Mouse (Mus musculus) hindbrain, embryonic 14.5 days (tissue): ENCODE measurements around the gene Mad2l2. TPM values are rescaled to one million over a fixed set of nuclear protein-coding genes. Genes with fewer than 3 reads are reported as not detected.

Experiments
- ATAC-seq: fragments of 200-750 bp; cut with Nextera tagmentation; 2 replicates; pipeline ENCODE4 v1.8.0; 2017; ENCODE audit warnings: moderate number of reproducible peaks, mild to moderate bottlenecking, moderate TSS enrichment, moderate library complexity; ENCODE audit not compliant: low FRiP score
- DNase-seq: peaks from one replicate; pipeline ENCODE4 v3.0.0-alpha.2; 2015; ENCODE audit warnings: low spot score
- H3K27ac ChIP-seq: fragments of 300-500 bp; sonication (generic); 2 replicates; pipeline ENCODE4 v1.5.1; 2014; ENCODE audit warnings: mild to moderate bottlenecking, moderate library complexity
- H3K27me3 ChIP-seq: fragments of 300-500 bp; sonication (generic); 2 replicates; pipeline ENCODE4 v1.6.1; 2014; ENCODE audit warnings: mild to moderate bottlenecking, low read length, mixed read lengths; ENCODE audit not compliant: control insufficient read depth, insufficient read depth
- H3K36me3 ChIP-seq: fragments of 300-500 bp; sonication (generic); replicated peaks from 2 replicates; pipeline ENCODE4 v1.6.1; 2014; ENCODE audit not compliant: control insufficient read depth, insufficient read depth
- H3K4me1 ChIP-seq: fragments of 300-500 bp; sonication (generic); replicated peaks from 2 replicates; pipeline ENCODE4 v1.6.1; 2014; ENCODE audit warnings: antibody characterized with exemption, low read length, mixed read lengths; ENCODE audit not compliant: control insufficient read depth, insufficient read depth
- H3K4me2 ChIP-seq: fragments of 300-500 bp; sonication (generic); replicated peaks from 2 replicates; pipeline ENCODE4 v1.6.1; 2014; ENCODE audit warnings: mild to moderate bottlenecking, moderate library complexity
- H3K4me3 ChIP-seq: fragments of 300-500 bp; sonication (generic); replicated peaks from 2 replicates; pipeline ENCODE4 v1.5.1; 2014; ENCODE audit warnings: mild to moderate bottlenecking, low read length
- H3K9ac ChIP-seq: fragments of 300-500 bp; sonication (generic); 2 replicates; pipeline ENCODE4 v1.6.1; 2014
- H3K9me3 ChIP-seq: fragments of 300-500 bp; sonication (generic); 2 replicates; pipeline ENCODE4 v1.6.1; 2016; ENCODE audit warnings: low read length; ENCODE audit not compliant: control insufficient read depth
- WGBS: fragments of 180-500 bp; shearing (Covaris S2); extraction: QIAGEN DNeasy Blood & Tissue Kit; methylation state at CpG from one replicate; pipeline ENCODE4 v1.1.7; 2014; 5-methylcytosine and 5-hydroxymethylcytosine counted together
- polyA plus RNA-seq: library from polyadenylated mRNA; unstranded; fragments of >200 nt; fragmentation: Nextera tagmentation; extraction: Ambion mirVana; gene quantifications from 2 replicates; pipeline ENCODE4 v1.2.1, GENCODE M21; 2014

Mad2l2 gene
- polyA plus RNA-seq, result 114 and 124 TPM in 2 replicates

DNA sequence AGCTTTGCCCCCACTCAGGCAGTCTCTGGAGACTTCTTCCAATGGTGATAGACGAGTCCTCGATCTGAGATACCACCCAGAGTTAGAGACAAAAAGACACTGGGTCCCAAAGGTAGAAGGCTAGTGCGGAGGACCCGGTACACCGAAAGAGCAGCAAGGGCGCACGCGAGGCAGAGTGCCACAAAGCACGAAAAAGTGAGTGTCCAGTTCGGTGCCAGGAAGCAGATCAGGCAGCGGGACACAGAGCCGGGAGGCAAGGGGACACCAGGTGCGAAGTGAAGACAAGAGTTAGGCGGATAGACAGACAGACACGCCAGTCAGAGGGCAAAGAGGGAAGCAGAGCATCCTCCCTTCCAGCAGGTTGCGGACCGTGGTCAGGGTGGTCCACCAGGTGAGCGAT lies at the start of gene Mad2l2:
Gene Mad2l2 (plus strand): TSS at position 252 of the 400 bp plus-strand sequence.
- DNase-seq (no peak), ATAC-seq (no peak)
- peak within 1 kb of the TSS; percentile 97 for H3K9ac ChIP-seq
- H3K4me1 ChIP-seq, result peaks cover 26% of the 10 kb centered on the region
- no peaks in the 10 kb centered on the region for H3K9me3 ChIP-seq
- H3K4me3 ChIP-seq, result peak within 1 kb of the TSS; percentile 69
- no peaks in the 10 kb centered on the region for H3K36me3 ChIP-seq
- peak within 1 kb of the TSS; percentile 98 for H3K27ac ChIP-seq
- peak within 1 kb of the TSS; percentile 84 for H3K4me2 ChIP-seq
- under 1% methylated on average over 18 of the region's 18 CpGs for WGBS
- H3K27me3 ChIP-seq, result no peaks in the 10 kb centered on the region

DNA sequence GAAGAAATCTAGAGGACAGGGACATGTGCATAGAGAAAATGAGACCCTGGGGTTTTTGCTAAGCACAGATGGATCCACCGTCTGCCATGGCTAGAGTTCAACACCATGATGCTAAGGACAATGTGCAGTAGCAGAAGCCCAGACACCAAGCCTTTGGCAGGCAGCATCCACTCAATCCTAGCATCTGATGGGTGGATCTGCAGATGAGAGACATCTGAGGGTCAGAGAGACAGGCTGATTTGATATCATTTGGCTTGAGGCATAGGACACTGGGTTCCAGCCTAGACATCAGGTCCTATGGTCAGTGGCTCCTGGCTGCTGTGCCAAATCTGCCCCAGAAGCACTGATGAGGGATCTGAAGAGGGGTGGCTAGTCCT lies 49.6 kb upstream of the Mad2l2 start:
- DNase-seq (no peak), ATAC-seq (no peak)
- Histone ChIP-seq H3K4me2 (no peak overlapping the region), H3K27ac (no peak overlapping the region), H3K4me1 (no peaks in the 10 kb centered on the region), H3K9ac (no peak overlapping the region), H3K4me3 (no peak overlapping the region), H3K27me3 (no peaks in the 10 kb centered on the region), H3K36me3 (no peaks in the 10 kb centered on the region), H3K9me3 (no peaks in the 10 kb centered on the region)
- 82% methylated on average over 1 of the region's 1 CpGs for WGBS

GRCm38 (mm10) chr4:148081201-148081600 lies 49.0 kb upstream of the Mad2l2 start:
- Histone ChIP-seq H3K9me3 (no peaks in the 10 kb centered on the region), H3K4me3 (no peak overlapping the region), H3K4me2 (no peak overlapping the region), H3K4me1 (no peaks in the 10 kb centered on the region), H3K9ac (no peak overlapping the region), H3K27ac (no peak overlapping the region), H3K36me3 (no peaks in the 10 kb centered on the region), H3K27me3 (no peaks in the 10 kb centered on the region)
- no peak for DNase-seq
- WGBS, result 93% methylated on average over 10 of the region's 10 CpGs
- ATAC-seq, result no peak

DNA sequence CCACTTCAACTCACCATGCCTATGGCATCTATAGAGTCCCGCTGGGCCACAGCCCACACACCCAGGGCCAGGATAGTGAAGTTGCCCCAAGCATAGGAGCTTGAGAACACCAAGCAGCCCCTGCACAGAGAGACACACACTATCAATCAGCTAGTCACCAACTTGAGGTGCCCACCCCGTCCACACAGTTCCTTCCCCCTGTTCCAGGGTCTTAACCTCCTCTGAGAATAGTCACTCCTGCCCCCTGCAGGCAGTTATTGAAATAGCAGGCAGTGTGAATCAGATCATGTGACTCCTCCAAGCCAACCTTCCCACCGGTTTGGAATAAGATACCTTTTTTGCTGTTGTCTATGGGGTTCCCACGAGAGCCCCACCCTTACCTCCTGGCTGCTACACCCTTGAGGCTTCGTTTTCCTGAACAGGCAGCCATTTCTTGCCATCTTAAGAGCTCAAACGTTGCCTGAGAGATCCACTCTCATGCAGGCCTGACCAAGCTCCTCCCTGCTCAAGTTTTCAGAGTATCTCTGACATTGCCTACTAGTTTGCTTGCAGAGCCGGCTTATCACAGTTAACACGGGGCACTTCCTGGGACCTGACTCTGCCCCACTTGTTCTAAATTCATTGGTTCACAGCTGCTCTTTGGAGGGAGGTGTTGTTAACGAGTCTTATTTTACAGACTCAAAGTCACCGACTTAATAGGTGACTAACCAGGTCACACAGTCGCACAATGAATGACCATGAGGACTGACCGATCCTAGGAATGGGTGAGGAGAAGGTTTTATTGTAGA lies 47.7 kb upstream of the Mad2l2 start:
- H3K4me1 ChIP-seq, result 0 out of 2 replicates have a peak, but pooled peaks cover 2% of the 10 kb centered on the region
- no peak overlapping the region for H3K9ac ChIP-seq
- no peak overlapping the region for H3K4me2 ChIP-seq
- peak; percentile 47 for DNase-seq
- H3K36me3 ChIP-seq, result no peaks in the 10 kb centered on the region
- H3K9me3 ChIP-seq, result no peaks in the 10 kb centered on the region
- 58% methylated on average over 12 of the region's 12 CpGs for WGBS
- H3K27me3 ChIP-seq, result no peaks in the 10 kb centered on the region
- no peak overlapping the region for H3K4me3 ChIP-seq
- H3K27ac ChIP-seq, result no peak overlapping the region
- ATAC-seq, result no peak

DNA sequence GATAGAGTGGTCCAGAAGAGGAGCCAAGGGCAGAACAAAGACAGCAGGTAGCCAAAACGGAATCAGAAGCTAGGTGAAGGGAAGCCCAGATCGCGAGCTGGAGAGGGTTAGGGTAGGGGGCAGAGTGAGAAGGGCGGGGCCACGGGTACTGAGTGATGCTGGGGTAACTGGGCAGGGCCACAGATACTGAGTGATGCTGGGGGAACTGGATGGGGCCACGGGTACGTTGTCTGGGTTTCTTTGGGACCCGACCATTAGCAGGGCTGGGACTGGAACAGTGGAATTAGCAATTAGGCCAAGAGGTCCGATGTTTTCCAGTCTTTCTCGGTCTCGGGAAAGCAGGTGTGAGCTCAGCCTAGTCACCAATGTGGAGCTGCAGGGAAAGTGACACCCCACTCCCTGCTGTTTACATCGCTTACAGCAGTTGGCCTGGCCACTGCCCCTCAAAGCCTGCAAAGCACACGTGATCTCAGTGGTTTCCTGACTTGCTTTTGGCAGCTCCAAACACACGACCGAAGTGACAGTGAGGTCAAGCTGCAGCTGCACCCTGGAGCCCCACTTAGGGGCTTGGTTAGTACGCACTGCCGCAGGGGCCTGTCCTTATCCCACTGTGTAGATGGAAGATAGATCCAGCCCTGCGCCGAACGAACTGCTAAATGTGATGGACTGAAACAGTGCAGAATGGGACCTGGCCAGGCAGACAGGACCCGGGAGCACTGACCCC lies 46.8 kb upstream of the Mad2l2 start:
- no peak overlapping the region for H3K27ac ChIP-seq
- peaks cover 9% of the 10 kb centered on the region; the same call in 1 of the 2 replicates for H3K4me1 ChIP-seq
- DNase-seq, result no peak
- no peak overlapping the region for H3K4me3 ChIP-seq
- H3K4me2 ChIP-seq, result no peak overlapping the region
- no peaks in the 10 kb centered on the region for H3K36me3 ChIP-seq
- no peaks in the 10 kb centered on the region for H3K9me3 ChIP-seq
- 0 out of 2 replicates have a peak overlapping the region, but pooled peaks have one; percentile 8 for H3K9ac ChIP-seq
- WGBS, result 68% methylated on average over 21 of the region's 21 CpGs
- H3K27me3 ChIP-seq, result no peaks in the 10 kb centered on the region
- ATAC-seq, result no peak

GRCm38 (mm10) chr4:148084261-148084714 lies 45.9 kb upstream of the Mad2l2 start:
- Histone ChIP-seq H3K27me3 (no peaks in the 10 kb centered on the region), H3K4me3 (no peak overlapping the region), H3K9ac (no peak overlapping the region), H3K36me3 (no peaks in the 10 kb centered on the region), H3K9me3 (no peaks in the 10 kb centered on the region), H3K4me2 (no peak overlapping the region), H3K27ac (no peak overlapping the region), H3K4me1 (peaks cover 10% of the 10 kb centered on the region; the same call in 1 of the 2 replicates)
- DNase-seq, result no peak
- ATAC-seq, result no peak
- 14% methylated on average over 8 of the region's 8 CpGs for WGBS

- no peak for DNase-seq
- H3K4me3 ChIP-seq, result no peak overlapping the region
- peaks cover 10% of the 10 kb centered on the region; the same call in 1 of the 2 replicates for H3K4me1 ChIP-seq
- 46% methylated on average over 10 of the region's 10 CpGs for WGBS
- no peak overlapping the region for H3K4me2 ChIP-seq
- no peaks in the 10 kb centered on the region for H3K9me3 ChIP-seq
- no peak for ATAC-seq
- H3K27me3 ChIP-seq, result no peaks in the 10 kb centered on the region
- no peak overlapping the region for H3K9ac ChIP-seq
- H3K27ac ChIP-seq, result no peak overlapping the region
- no peaks in the 10 kb centered on the region for H3K36me3 ChIP-seq
Measured at GRCm38 (mm10) chr4:148085131-148085906, 44.9 kb upstream of the Mad2l2 start.

DNA sequence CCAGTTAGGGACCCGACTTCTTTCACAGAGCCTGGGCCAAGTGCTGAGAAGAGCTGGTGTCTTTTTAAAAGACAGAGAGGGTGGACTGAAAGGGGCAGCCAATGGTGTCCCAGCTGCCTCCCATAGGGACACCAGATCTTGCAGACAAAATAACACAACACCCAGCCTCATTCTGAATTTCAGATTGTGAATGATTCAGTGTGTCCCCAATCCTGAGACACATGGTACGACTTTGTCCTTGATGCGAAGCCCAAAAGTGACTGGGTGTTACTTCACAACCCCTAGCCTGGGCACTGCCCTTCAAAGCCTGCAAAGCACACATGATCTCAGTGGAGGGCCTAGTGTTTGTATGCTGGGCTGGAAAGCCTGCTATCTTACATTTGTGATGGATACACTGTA lies 44.3 kb upstream of the Mad2l2 start:
- H3K9me3 ChIP-seq, result no peaks in the 10 kb centered on the region
- ATAC-seq (no peak), DNase-seq (no peak)
- no peak overlapping the region for H3K27ac ChIP-seq
- H3K4me3 ChIP-seq, result no peak overlapping the region
- H3K27me3 ChIP-seq, result no peaks in the 10 kb centered on the region
- H3K4me1 ChIP-seq, result peaks cover 10% of the 10 kb centered on the region; the same call in 1 of the 2 replicates
- H3K4me2 ChIP-seq, result no peak overlapping the region
- 68% methylated on average over 3 of the region's 3 CpGs for WGBS
- H3K9ac ChIP-seq, result no peak overlapping the region
- H3K36me3 ChIP-seq, result no peaks in the 10 kb centered on the region
